Mouse (Mus musculus): ENCODE results near the gene Gm42906.

DNA sequence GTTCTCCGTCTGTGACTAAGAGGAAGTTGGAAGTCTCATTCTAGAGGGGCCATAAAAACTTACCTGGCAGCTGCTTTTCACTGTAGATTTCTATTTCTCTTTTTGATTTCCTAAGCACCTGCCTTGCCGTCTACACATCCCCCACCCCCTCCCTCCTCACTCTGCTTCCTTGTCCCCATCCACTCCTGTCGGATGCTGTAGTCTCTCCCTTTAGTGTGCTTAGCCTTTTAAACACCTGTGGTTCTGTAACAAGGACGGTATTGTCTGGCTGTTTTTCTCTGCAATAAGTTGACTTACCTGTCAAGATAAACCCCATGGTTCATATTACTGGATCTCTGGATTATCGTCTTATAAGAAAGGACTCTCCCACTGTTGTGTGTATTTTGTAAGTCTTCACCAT lies 182.4 kb downstream of the Gm42906 start:
- TF ChIP-seq CTCF (conservative IDR thresholded peaks at IDR 0.05; ENCODE audit: insufficient read depth, insufficient read length, low read depth, low read length) (no peak), POLR2A (IDR thresholded peaks at IDR 0.05; ENCODE audit: low read depth, low read length) (no peak)
